Mouse (Mus musculus): ENCODE results near the gene Dlx3. TPM values are rescaled to one million over a fixed set of nuclear protein-coding genes. Genes with fewer than 3 reads are reported as not detected.

Gene Dlx3
- polyA plus RNA-seq, 2 experiments, result 0.01 TPM; not detected in 1

- ATAC-seq (ENCODE audit: insufficient read depth) (no peak), DNase-seq (ENCODE audit: low read depth in 3 of 3, low spot score in 3 of 3) (no peak)
- TF ChIP-seq CTCF (IDR thresholded peaks at IDR 0.05; ENCODE audit: low read depth) (no peak), EP300 (IDR thresholded peaks at IDR 0.05; ENCODE audit: low read depth) (no peak)
- Histone ChIP-seq H3K9me3 (ENCODE audit: control insufficient read depth, low read length) (no peaks in the 10 kb centered on the region), H3K9ac (replicated peaks) (no peak overlapping the region), H3K27me3 (ENCODE audit: control insufficient read depth, insufficient read depth, low read length) (peaks cover 94% of the 10 kb centered on the region), H3K4me1 (replicated peaks; ENCODE audit: control insufficient read depth in 2 of 2, insufficient read depth in 2 of 2, low read length in 1 of 2) (no peaks in the 10 kb centered on the region), H3K4me3 (ENCODE audit: insufficient read depth in 1 of 2, low read depth in 2 of 2, low read length in 2 of 2) (no peak overlapping the region), H3K27ac (no peak overlapping the region), H3K36me3 (replicated peaks; ENCODE audit: control insufficient read depth, insufficient read depth, low read depth) (no peaks in the 10 kb centered on the region), H3K4me2 (ENCODE audit: low read depth) (no peak overlapping the region)
- 12% methylated on average over 9 of the region's 9 CpGs for WGBS (ENCODE audit: insufficient replicate concordance)
These were observed 24.4 kb downstream of the Dlx3 start for GRCm38 (mm10) chr11:95144091-95144945.

DNA sequence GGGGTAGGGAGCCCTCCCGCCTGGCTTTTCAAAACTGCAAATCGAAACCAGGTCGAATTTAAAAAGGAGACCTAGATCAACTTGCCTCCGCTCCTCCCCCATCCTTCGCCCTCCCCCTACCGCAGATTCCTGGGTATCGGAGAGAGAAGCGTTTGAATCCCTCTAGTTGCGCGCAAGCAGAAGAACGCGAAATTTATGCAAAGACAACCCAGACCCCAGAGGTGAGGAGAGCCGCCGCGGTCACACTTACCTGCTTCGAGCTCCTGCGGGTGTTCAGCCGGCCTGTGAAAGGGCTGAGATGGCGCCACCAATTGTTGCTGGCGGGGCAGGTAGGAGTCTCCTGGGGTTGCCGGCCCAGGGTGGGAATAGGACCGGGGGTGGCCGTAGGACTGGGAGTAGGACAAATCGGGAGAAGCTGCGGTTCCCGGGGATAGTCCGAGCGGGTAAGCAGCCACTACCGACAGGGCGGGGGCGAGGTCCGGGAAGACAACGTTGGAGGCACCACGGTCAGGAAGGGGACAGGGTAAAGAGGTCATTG is 25.1 kb downstream of the Dlx3 start:
- no peaks in the 10 kb centered on the region for H3K4me1 ChIP-seq (replicated peaks; ENCODE audit: control insufficient read depth in 2 of 2, insufficient read depth in 2 of 2, low read length in 1 of 2)
- ATAC-seq (ENCODE audit: insufficient read depth), result no peak
- DNase-seq (ENCODE audit: low read depth in 3 of 3, low spot score in 3 of 3), result no peak

DNA sequence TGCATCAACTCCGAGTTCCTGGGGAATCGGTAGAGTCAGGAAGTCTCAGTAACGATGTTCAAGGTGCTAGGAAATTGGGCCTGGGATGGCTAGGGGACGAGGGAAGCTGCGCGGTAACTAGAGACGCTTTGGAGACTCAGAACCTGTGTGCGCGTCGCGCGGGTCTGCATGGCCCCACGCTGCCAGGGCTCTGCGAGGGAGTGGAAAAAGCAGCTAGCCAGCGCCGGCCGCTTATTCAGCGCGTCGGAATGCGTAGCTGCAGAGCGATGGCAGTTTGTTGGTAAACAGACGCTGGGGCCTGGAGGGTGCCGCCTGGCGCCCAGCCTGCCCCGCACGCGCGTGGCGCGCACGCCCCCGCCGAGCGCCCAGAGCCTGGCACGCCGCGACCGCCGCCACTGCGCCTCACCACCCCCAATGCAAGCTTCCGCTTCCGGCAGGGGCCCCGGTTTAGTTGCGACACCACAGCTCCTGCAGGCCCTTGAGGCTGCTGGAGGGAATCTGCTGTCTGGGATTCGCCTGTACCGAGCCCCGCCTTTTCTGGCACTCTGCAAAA is 26.0 kb downstream of the Dlx3 start, which contains the start of gene Dlx4:
Gene Dlx4 (minus strand): TSS at position 413 of the 553 bp plus-strand sequence.
- WGBS (ENCODE audit: insufficient replicate concordance), result 1% methylated on average over 48 of the region's 48 CpGs
- ATAC-seq (ENCODE audit: insufficient read depth) (no peak), DNase-seq (ENCODE audit: low read depth in 3 of 3, low spot score in 3 of 3) (no peak)
- Histone ChIP-seq H3K27me3 (ENCODE audit: control insufficient read depth, insufficient read depth, low read length) (peaks cover 97% of the 10 kb centered on the region), H3K4me2 (ENCODE audit: low read depth) (peak within 1 kb of the TSS; percentile 38), H3K36me3 (replicated peaks; ENCODE audit: control insufficient read depth, insufficient read depth, low read depth) (no peaks in the 10 kb centered on the region), H3K9me3 (ENCODE audit: control insufficient read depth, low read length) (no peaks in the 10 kb centered on the region), H3K4me3 (ENCODE audit: insufficient read depth in 1 of 2, low read depth in 2 of 2, low read length in 2 of 2) (peak within 1 kb of the TSS; percentile 7 to 8; a peak in 3 of 4 replicates), H3K27ac (no peak within 1 kb of the TSS), H3K4me1 (replicated peaks; ENCODE audit: control insufficient read depth in 2 of 2, insufficient read depth in 2 of 2, low read length in 1 of 2) (no peaks in the 10 kb centered on the region), H3K9ac (replicated peaks) (no peak within 1 kb of the TSS)
- TF ChIP-seq CTCF (IDR thresholded peaks at IDR 0.05; ENCODE audit: low read depth) (no peak), EP300 (IDR thresholded peaks at IDR 0.05; ENCODE audit: low read depth) (no peak)

More for the DNA sequence above, 25.1 kb downstream of the Dlx3 start:
- WGBS (ENCODE audit: insufficient replicate concordance), result 1% methylated on average over 34 of the region's 34 CpGs
- TF ChIP-seq EP300 (IDR thresholded peaks at IDR 0.05; ENCODE audit: low read depth) (no peak), CTCF (IDR thresholded peaks at IDR 0.05; ENCODE audit: low read depth) (no peak)
- Histone ChIP-seq H3K9ac (replicated peaks) (no peak overlapping the region), H3K4me2 (ENCODE audit: low read depth) (peak overlapping the region; percentile 38), H3K4me3 (ENCODE audit: insufficient read depth in 1 of 2, low read depth in 2 of 2, low read length in 2 of 2) (peak overlapping the region in 1 of 2 experiments; percentile 8; a peak in 2 of 4 replicates), H3K9me3 (ENCODE audit: control insufficient read depth, low read length) (no peaks in the 10 kb centered on the region), H3K27me3 (ENCODE audit: control insufficient read depth, insufficient read depth, low read length) (peaks cover 96% of the 10 kb centered on the region), H3K36me3 (replicated peaks; ENCODE audit: control insufficient read depth, insufficient read depth, low read depth) (no peaks in the 10 kb centered on the region), H3K27ac (no peak overlapping the region)

DNA sequence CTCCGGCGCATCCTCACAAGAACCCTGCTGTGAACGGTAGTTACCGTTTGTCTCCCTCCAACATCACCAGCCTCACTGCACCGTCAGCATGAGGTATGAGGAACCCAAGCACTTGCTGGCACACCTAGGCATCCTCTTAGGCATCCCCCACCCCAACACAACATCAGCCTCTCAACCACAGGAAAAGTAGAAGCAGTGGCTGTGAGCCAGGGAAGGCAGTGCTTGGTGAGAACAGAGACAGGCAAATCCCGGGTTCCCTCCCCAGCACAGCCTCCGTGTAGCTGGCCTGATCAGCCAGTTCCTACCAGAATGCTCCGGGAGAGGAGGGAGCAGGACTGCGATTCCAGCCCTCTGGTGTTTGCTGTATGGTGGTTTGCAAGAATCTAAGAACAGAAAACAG is 28.8 kb downstream of the Dlx3 start:
- no peak for TF ChIP-seq CTCF (IDR thresholded peaks at IDR 0.05; ENCODE audit: low read depth)
- TF ChIP-seq EP300 (IDR thresholded peaks at IDR 0.05; ENCODE audit: low read depth), result no peak
- ATAC-seq (ENCODE audit: insufficient read depth) (no peak), DNase-seq (ENCODE audit: low read depth in 3 of 3, low spot score in 3 of 3) (no peak)
- Histone ChIP-seq H3K4me2 (ENCODE audit: low read depth) (no peak overlapping the region), H3K36me3 (replicated peaks; ENCODE audit: control insufficient read depth, insufficient read depth, low read depth) (no peaks in the 10 kb centered on the region), H3K9me3 (ENCODE audit: control insufficient read depth, low read length) (no peaks in the 10 kb centered on the region), H3K27me3 (ENCODE audit: control insufficient read depth, insufficient read depth, low read length) (peaks cover 82% of the 10 kb centered on the region), H3K4me3 (ENCODE audit: insufficient read depth in 1 of 2, low read depth in 2 of 2, low read length in 2 of 2) (no peak overlapping the region), H3K4me1 (replicated peaks; ENCODE audit: control insufficient read depth in 2 of 2, insufficient read depth in 2 of 2, low read length in 1 of 2) (no peaks in the 10 kb centered on the region), H3K27ac (no peak overlapping the region), H3K9ac (replicated peaks) (no peak overlapping the region)
- WGBS (ENCODE audit: insufficient replicate concordance), result 5% methylated on average over 9 of the region's 9 CpGs

All from liver, embryonic 14.5 days (tissue).